ENCODE assay signal across 8 mouse cellular contexts in genomic region chr15:89177121-89177520, GRCm38 (mm10). TPM values are rescaled to one million over a fixed set of nuclear protein-coding genes. Genes with fewer than 3 reads are reported as not detected.
DNase-seq lines count a peak whose midpoint lies in the region; ATAC-seq and TF ChIP-seq lines count a peak whose summit lies in the region.

No protein-coding gene starts in this region.

- peak overlapping the region; percentile 64 for H3K27ac ChIP-seq in intestine, embryonic 14.5 days (ENCODE audit: low read depth)
- peak overlapping the region; percentile 89 for H3K27ac ChIP-seq in liver, embryonic 11.5 days (ENCODE audit: low read depth, low read length)
- H3K27ac ChIP-seq in midbrain, postnatal 0 days (ENCODE audit: low read depth, low read length) = no peak overlapping the region

- no peak for TF ChIP-seq CTCF in midbrain, postnatal 0 days (IDR thresholded peaks at IDR 0.05)

- WGBS in intestine, embryonic 14.5 days = 12% methylated on average over 5 of the region's 5 CpGs
- 9% methylated on average over 5 of the region's 5 CpGs for WGBS in liver, embryonic 11.5 days
- WGBS in midbrain, postnatal 0 days = 15% methylated on average over 5 of the region's 5 CpGs

- no peaks in the 10 kb centered on the region for H3K27me3 ChIP-seq in intestine, embryonic 14.5 days (replicated peaks; ENCODE audit: control insufficient read depth, insufficient read depth, low read length)
- H3K27me3 ChIP-seq in liver, embryonic 11.5 days (replicated peaks; ENCODE audit: control insufficient read depth, insufficient read depth, low read length) = peaks cover 47% of the 10 kb centered on the region
- H3K27me3 ChIP-seq in midbrain, postnatal 0 days (ENCODE audit: insufficient read depth, low read length) = no peaks in the 10 kb centered on the region

- no peaks in the 10 kb centered on the region for H3K9me3 ChIP-seq in intestine, embryonic 14.5 days (ENCODE audit: control insufficient read depth, low read length)
- no peaks in the 10 kb centered on the region for H3K9me3 ChIP-seq in liver, embryonic 11.5 days (ENCODE audit: control insufficient read depth, low read length)
- no peaks in the 10 kb centered on the region for H3K9me3 ChIP-seq in midbrain, postnatal 0 days (ENCODE audit: low read length)

- no peak overlapping the region for H3K4me3 ChIP-seq in intestine, embryonic 14.5 days (ENCODE audit: low read depth, low read length)
- H3K4me3 ChIP-seq in liver, embryonic 11.5 days (ENCODE audit: low read depth, low read length) = peak overlapping the region; percentile 1; the same call in 1 of the 2 replicates
- no peak overlapping the region for H3K4me3 ChIP-seq in midbrain, postnatal 0 days (ENCODE audit: low read depth, low read length)

- intact Hi-C loops in left cerebral cortex, postnatal 4 days (cut with DNase I) = no loop called here

- DNase-seq in left cerebral cortex, postnatal 4 days = peak; percentile 77
- no peak for DNase-seq in left cerebral cortex, adult 11 months (ENCODE audit: low spot score)
- DNase-seq in cerebellum, adult 11-12 months = peak; percentile 83
- peak; percentile 65 for DNase-seq in gastrocnemius, postnatal 25 days
- DNase-seq in intestine, embryonic 14.5 days (ENCODE audit: low spot score) = no peak
- DNase-seq in liver, embryonic 11.5 days (ENCODE audit: low spot score) = no peak
- DNase-seq in midbrain, postnatal 0 days (ENCODE audit: low spot score) = no peak
- DNase-seq in urinary bladder, postnatal 25 days (ENCODE audit: low spot score) = peak; percentile 73

- peaks cover 61% of the 10 kb centered on the region for H3K4me1 ChIP-seq in intestine, embryonic 14.5 days (replicated peaks; ENCODE audit: control insufficient read depth, insufficient read depth, low read length)
- peaks cover 62% of the 10 kb centered on the region for H3K4me1 ChIP-seq in liver, embryonic 11.5 days (replicated peaks; ENCODE audit: control insufficient read depth, insufficient read depth, low read length)
- H3K4me1 ChIP-seq in midbrain, postnatal 0 days (ENCODE audit: insufficient read depth, low read length) = peaks cover 52% of the 10 kb centered on the region

- ATAC-seq in intestine, embryonic 14.5 days (replicated peaks; ENCODE audit: low FRiP score, low TSS enrichment, low read depth) = no peak
- no peak for ATAC-seq in liver, embryonic 11.5 days (replicated peaks; ENCODE audit: low FRiP score)
- ATAC-seq in midbrain, postnatal 0 days (ENCODE audit: low FRiP score) = no peak

- H3K9ac ChIP-seq in intestine, embryonic 14.5 days (ENCODE audit: low read length) = peak overlapping the region; percentile 21; the same call in 1 of the 2 replicates
- H3K9ac ChIP-seq in liver, embryonic 11.5 days (ENCODE audit: low read depth, low read length) = peak overlapping the region; percentile 17
- H3K9ac ChIP-seq in midbrain, postnatal 0 days (replicated peaks; ENCODE audit: low read length, poor library complexity, severe bottlenecking) = 0 out of 2 replicates have a peak overlapping the region, but pooled peaks have one; percentile 13

- H3K36me3 ChIP-seq in intestine, embryonic 14.5 days (ENCODE audit: control insufficient read depth, insufficient read depth, low read length) = no peaks in the 10 kb centered on the region
- H3K36me3 ChIP-seq in liver, embryonic 11.5 days (ENCODE audit: control insufficient read depth, insufficient read depth, low read length) = no peaks in the 10 kb centered on the region
- no peaks in the 10 kb centered on the region for H3K36me3 ChIP-seq in midbrain, postnatal 0 days (ENCODE audit: insufficient read depth, low read length)

- peak overlapping the region; percentile 40 for H3K4me2 ChIP-seq in intestine, embryonic 14.5 days (ENCODE audit: low read length)
- peak overlapping the region; percentile 74 for H3K4me2 ChIP-seq in liver, embryonic 11.5 days
- H3K4me2 ChIP-seq in midbrain, postnatal 0 days (ENCODE audit: low read depth, low read length, poor library complexity, severe bottlenecking) = peak overlapping the region; percentile 77

RNA-seq across cellular contexts. Expression of gene Plxnb2, which starts 3.5 kb away (rescaled TPM):
- 100 to 1,000 TPM; 100 TPM for total RNA-seq in left cerebral cortex, postnatal 4 days (2021)
- total RNA-seq in gastrocnemius, postnatal 25 days (2021) = 10 to 100 TPM in 1 of 2 experiments, 1 to 10 TPM in 1; 8.5 to 11.9 TPM
- polyA plus RNA-seq in intestine, embryonic 14.5 days (2014; fragmentation: Nextera tagmentation; extraction: Ambion mirVana) = 149 and 150 TPM in 2 replicates
- 70.5 and 78.3 TPM in 2 replicates for polyA plus RNA-seq in liver, embryonic 11.5 days (2014; fragmentation: Nextera tagmentation; extraction: Ambion mirVana)
- 153 and 199 TPM in 2 replicates for total RNA-seq in midbrain, postnatal 0 days (2014; rRNA removed)
- polyA plus RNA-seq in midbrain, postnatal 0 days (2015; fragmentation: Nextera tagmentation; extraction: Ambion mirVana) = 46.8 and 50.4 TPM in 2 replicates

RNA-seq across cellular contexts. Expression of gene Dennd6b, which starts 19.2 kb away (rescaled TPM):
- total RNA-seq in left cerebral cortex, postnatal 4 days (2021) = 10 to 100 TPM; 46.6 to 49.4 TPM
- 1 to 10 TPM; 6.6 to 8.4 TPM for total RNA-seq in gastrocnemius, postnatal 25 days (2021)
- 13.9 and 16.2 TPM in 2 replicates for polyA plus RNA-seq in intestine, embryonic 14.5 days (2014; fragmentation: Nextera tagmentation; extraction: Ambion mirVana)
- polyA plus RNA-seq in liver, embryonic 11.5 days (2014; fragmentation: Nextera tagmentation; extraction: Ambion mirVana) = 9.5 and 10.5 TPM in 2 replicates
- total RNA-seq in midbrain, postnatal 0 days (2014; rRNA removed) = 98.8 and 115 TPM in 2 replicates
- polyA plus RNA-seq in midbrain, postnatal 0 days (2015; fragmentation: Nextera tagmentation; extraction: Ambion mirVana) = 88.2 and 88.3 TPM in 2 replicates

RNA-seq across cellular contexts. Expression of gene Mapk11, which starts 27.7 kb away (rescaled TPM):
- 10 to 100 TPM; 34.4 to 36.6 TPM for total RNA-seq in left cerebral cortex, postnatal 4 days (2021)
- total RNA-seq in gastrocnemius, postnatal 25 days (2021) = 1 to 10 TPM in 1 of 2 experiments, under 1 TPM in 1; 0.67 to 2.1 TPM
- polyA plus RNA-seq in intestine, embryonic 14.5 days (2014; fragmentation: Nextera tagmentation; extraction: Ambion mirVana) = 7.4 and 7.8 TPM in 2 replicates
- polyA plus RNA-seq in liver, embryonic 11.5 days (2014; fragmentation: Nextera tagmentation; extraction: Ambion mirVana) = 3.3 and 4.4 TPM in 2 replicates
- total RNA-seq in midbrain, postnatal 0 days (2014; rRNA removed) = 26.9 and 34.8 TPM in 2 replicates
- polyA plus RNA-seq in midbrain, postnatal 0 days (2015; fragmentation: Nextera tagmentation; extraction: Ambion mirVana) = 18.9 and 19.3 TPM in 2 replicates

RNA-seq across cellular contexts. Expression of gene Ppp6r2, which starts 34.2 kb away (rescaled TPM):
- total RNA-seq in left cerebral cortex, postnatal 4 days (2021) = 100 to 1,000 TPM; 163 to 165 TPM
- 10 to 100 TPM; 71.1 to 72.5 TPM for total RNA-seq in gastrocnemius, postnatal 25 days (2021)
- polyA plus RNA-seq in intestine, embryonic 14.5 days (2014; fragmentation: Nextera tagmentation; extraction: Ambion mirVana) = 26.9 and 29.6 TPM in 2 replicates
- polyA plus RNA-seq in liver, embryonic 11.5 days (2014; fragmentation: Nextera tagmentation; extraction: Ambion mirVana) = 25.0 and 31.6 TPM in 2 replicates
- 225 and 315 TPM in 2 replicates for total RNA-seq in midbrain, postnatal 0 days (2014; rRNA removed)
- polyA plus RNA-seq in midbrain, postnatal 0 days (2015; fragmentation: Nextera tagmentation; extraction: Ambion mirVana) = 76.5 and 87.1 TPM in 2 replicates

RNA-seq across cellular contexts. Expression of gene Mapk12, which starts 36.6 kb away (rescaled TPM):
- 1 to 10 TPM; 4.1 to 5.0 TPM for total RNA-seq in left cerebral cortex, postnatal 4 days (2021)
- 100 to 1,000 TPM; 140 to 157 TPM for total RNA-seq in gastrocnemius, postnatal 25 days (2021)
- polyA plus RNA-seq in intestine, embryonic 14.5 days (2014; fragmentation: Nextera tagmentation; extraction: Ambion mirVana) = 4.5 and 5.1 TPM in 2 replicates
- 3.8 and 4.8 TPM in 2 replicates for polyA plus RNA-seq in liver, embryonic 11.5 days (2014; fragmentation: Nextera tagmentation; extraction: Ambion mirVana)
- 1.5 and 4.7 TPM in 2 replicates for total RNA-seq in midbrain, postnatal 0 days (2014; rRNA removed)
- polyA plus RNA-seq in midbrain, postnatal 0 days (2015; fragmentation: Nextera tagmentation; extraction: Ambion mirVana) = 2.0 and 3.2 TPM in 2 replicates

Comparison
In these comparisons a context has a peak if more than half of its experiments do, and no peak if none do; other contexts are left out.
1. DNase-seq: peak in left cerebral cortex, postnatal 4 days (single experiment), cerebellum, adult 11-12 months (single experiment), gastrocnemius, postnatal 25 days (single experiment) and urinary bladder, postnatal 25 days (single experiment); none in left cerebral cortex, adult 11 months (single experiment), intestine, embryonic 14.5 days (single experiment), liver, embryonic 11.5 days (single experiment) and midbrain, postnatal 0 days (single experiment).
2. RNA of gene Plxnb2, which starts 3.5 kb away (total RNA-seq): 153 to 199 TPM in midbrain, postnatal 0 days and 100 TPM in left cerebral cortex, postnatal 4 days; 8.5 to 11.9 TPM in gastrocnemius, postnatal 25 days; every median in the first group is over 4 times any median in the second.
3. RNA of gene Dennd6b, which starts 19.2 kb away (total RNA-seq): 98.8 to 115 TPM in midbrain, postnatal 0 days and 46.6 to 49.4 TPM in left cerebral cortex, postnatal 4 days; 6.6 to 8.4 TPM in gastrocnemius, postnatal 25 days; every median in the first group is over 4 times any median in the second.
4. Peak in every context shown above with its lines, with median percentiles within 50 percentile points of each other: H3K4me2 ChIP-seq and H3K9ac ChIP-seq.